Mouse (Mus musculus) midbrain, embryonic 11.5 days (tissue): ENCODE data around the gene Tmem8. TPM values are rescaled to one million over a fixed set of nuclear protein-coding genes. Genes with fewer than 3 reads are reported as not detected.
"Not testable (repeated sequence)": the region's sequence is repeated elsewhere in the genome, so short reads cannot be mapped to it uniquely, and the experiment has no call there.

Experiments
- ATAC-seq: fragments of 200-750 bp; cut with Nextera tagmentation; 2 replicates; pipeline ENCODE4 v1.8.0; 2017; ENCODE audit warnings: moderate TSS enrichment, moderate library complexity; ENCODE audit not compliant: low FRiP score
- DNase-seq: peaks from one replicate; pipeline ENCODE4 v3.0.0; 2015; ENCODE audit warnings: low spot score; ENCODE audit errors: missing footprints
- H3K27ac ChIP-seq: fragments of 300-500 bp; sonication (generic); 2 replicates; pipeline ENCODE4 v1.5.1; 2014; ENCODE audit warnings: low read depth, low read length
- H3K27me3 ChIP-seq: fragments of 300-500 bp; sonication (generic); 2 replicates; pipeline ENCODE4 v1.6.1; 2014; ENCODE audit warnings: mild to moderate bottlenecking, low read length, moderate library complexity, mixed read lengths; ENCODE audit not compliant: control insufficient read depth, insufficient read depth
- H3K36me3 ChIP-seq: fragments of 300-500 bp; sonication (generic); 2 replicates; pipeline ENCODE4 v1.6.1; 2014; ENCODE audit warnings: mild to moderate bottlenecking, low read length, moderate library complexity, mixed read lengths; ENCODE audit not compliant: control insufficient read depth, insufficient read depth
- H3K4me1 ChIP-seq: fragments of 300-500 bp; sonication (generic); 2 replicates; pipeline ENCODE4 v1.6.1; 2014; ENCODE audit warnings: low read length; ENCODE audit not compliant: control insufficient read depth, insufficient read depth
- H3K4me2 ChIP-seq: fragments of 300-500 bp; sonication (generic); 2 replicates; pipeline ENCODE4 v1.6.1; 2014; ENCODE audit warnings: mild to moderate bottlenecking, moderate library complexity
- H3K4me3 ChIP-seq: fragments of 300-500 bp; sonication (generic); 2 replicates; pipeline ENCODE4 v1.5.1; 2014; ENCODE audit warnings: low read depth, low read length
- H3K9ac ChIP-seq: fragments of 300-500 bp; sonication (generic); 2 replicates; pipeline ENCODE4 v1.6.1; 2014; ENCODE audit warnings: low read length
- H3K9me3 ChIP-seq: fragments of 300-500 bp; sonication (generic); 2 replicates; pipeline ENCODE4 v1.6.1; 2016; ENCODE audit warnings: low read length; ENCODE audit not compliant: control insufficient read depth
- WGBS: fragments of 180-500 bp; shearing (Covaris S2); extraction: QIAGEN DNeasy Blood & Tissue Kit; methylation state at CpG from one replicate; pipeline ENCODE4 v1.1.7; 2014; 5-methylcytosine and 5-hydroxymethylcytosine counted together
- polyA plus RNA-seq: library from polyadenylated mRNA; unstranded; fragments of >200 nt; fragmentation: Nextera tagmentation; extraction: Ambion mirVana; gene quantifications from 2 replicates; pipeline ENCODE4 v1.2.1, GENCODE M21; 2014

The Tmem8 gene
- polyA plus RNA-seq, 1 experiment from 2014 or later: 1.3 TPM

GRCm38 (mm10) chr17:26105619-26106018 lies 7.5 kb upstream of the Tmem8 start:
- Histone ChIP-seq H3K4me3 (no peak overlapping the region), H3K9ac (no peak overlapping the region), H3K27ac (no peak overlapping the region), H3K36me3 (no peaks in the 10 kb centered on the region), H3K4me1 (peaks cover under 1% of the 10 kb centered on the region), H3K27me3 (no peaks in the 10 kb centered on the region; the same call in 1 of the 2 replicates), H3K9me3 (no peaks in the 10 kb centered on the region), H3K4me2 (no peak overlapping the region)
- WGBS: 73% methylated on average over 4 of the region's 4 CpGs
- ATAC-seq: no peak
- DNase-seq: no peak

GRCm38 (mm10) chr17:26110156-26110555 lies 2.9 kb upstream of the Tmem8 start:
- no peak overlapping the region for H3K9ac ChIP-seq
- H3K4me2 ChIP-seq: no peak overlapping the region
- no peak for DNase-seq
- no peaks in the 10 kb centered on the region for H3K36me3 ChIP-seq
- peaks cover 33% of the 10 kb centered on the region for H3K27me3 ChIP-seq
- ATAC-seq: no peak
- no peaks in the 10 kb centered on the region for H3K9me3 ChIP-seq
- H3K4me1 ChIP-seq: peaks cover 13% of the 10 kb centered on the region
- no peak overlapping the region for H3K27ac ChIP-seq
- 16% methylated on average over 4 of the region's 4 CpGs for WGBS
- no peak overlapping the region for H3K4me3 ChIP-seq

GRCm38 (mm10) chr17:26111024-26111423 lies 2.1 kb upstream of the Tmem8 start:
- H3K27me3 ChIP-seq: peaks cover 42% of the 10 kb centered on the region
- DNase-seq: no peak
- no peak overlapping the region for H3K9ac ChIP-seq

GRCm38 (mm10) chr17:26111722-26112121 lies 1.4 kb upstream of the Tmem8 start:
- DNase-seq (no peak), ATAC-seq (no peak)
- Histone ChIP-seq H3K4me3 (no peak overlapping the region), H3K27me3 (peaks cover 42% of the 10 kb centered on the region), H3K9ac (no peak overlapping the region), H3K9me3 (no peaks in the 10 kb centered on the region), H3K4me2 (no peak overlapping the region), H3K27ac (no peak overlapping the region), H3K36me3 (no peaks in the 10 kb centered on the region), H3K4me1 (peaks cover 13% of the 10 kb centered on the region)
- 23% methylated on average over 4 of the region's 4 CpGs for WGBS

More at GRCm38 (mm10) chr17:26111024-26111423, 2.1 kb upstream of the Tmem8 start:
- no peak overlapping the region for H3K4me2 ChIP-seq
- no peaks in the 10 kb centered on the region for H3K36me3 ChIP-seq
- H3K9me3 ChIP-seq: no peaks in the 10 kb centered on the region
- H3K27ac ChIP-seq: no peak overlapping the region
- WGBS: 4% methylated on average over 4 of the region's 4 CpGs
- no peak overlapping the region for H3K4me3 ChIP-seq
- H3K4me1 ChIP-seq: peaks cover 13% of the 10 kb centered on the region
- no peak for ATAC-seq

GRCm38 (mm10) chr17:26112751-26113150 lies 348 bp upstream of the Tmem8 start:
- Histone ChIP-seq H3K9me3 (no peaks in the 10 kb centered on the region), H3K4me2 (peak overlapping the region; percentile 97), H3K4me3 (peak overlapping the region; percentile 70), H3K27ac (no peak overlapping the region), H3K36me3 (no peaks in the 10 kb centered on the region), H3K4me1 (peaks cover 13% of the 10 kb centered on the region), H3K27me3 (peaks cover 42% of the 10 kb centered on the region), H3K9ac (peak overlapping the region; percentile 77)
- DNase-seq (peak; percentile 88), ATAC-seq (no peak; the same call in 1 of the 2 replicates)
- 19% methylated on average over 14 of the region's 14 CpGs for WGBS

- WGBS: 8% methylated on average over 8 of the region's 8 CpGs
- Histone ChIP-seq H3K9ac (no peak overlapping the region; the same call in 1 of the 2 replicates), H3K4me1 (peaks cover 13% of the 10 kb centered on the region), H3K9me3 (no peaks in the 10 kb centered on the region), H3K27me3 (peaks cover 42% of the 10 kb centered on the region), H3K36me3 (no peaks in the 10 kb centered on the region), H3K4me3 (peak overlapping the region; percentile 70), H3K4me2 (peak overlapping the region; percentile 97), H3K27ac (no peak overlapping the region)
- ATAC-seq (no peak), DNase-seq (no peak)
Observed at GRCm38 (mm10) chr17:26114061-26114460, 962 bp downstream of the Tmem8 start.

- peaks cover 13% of the 10 kb centered on the region for H3K4me1 ChIP-seq
- not testable (repeated sequence) for H3K9ac ChIP-seq, H3K4me2 ChIP-seq, H3K4me3 ChIP-seq, H3K36me3 ChIP-seq, H3K9me3 ChIP-seq, DNase-seq, ATAC-seq, H3K27ac ChIP-seq
- 66% methylated on average over 7 of the region's 7 CpGs for WGBS
- peaks cover 42% of the 10 kb centered on the region for H3K27me3 ChIP-seq
Observed at GRCm38 (mm10) chr17:26114461-26114860, 1.4 kb downstream of the Tmem8 start.

GRCm38 (mm10) chr17:26115205-26115898 lies 2.3 kb downstream of the Tmem8 start:
- H3K36me3 ChIP-seq: no peaks in the 10 kb centered on the region
- peaks cover 13% of the 10 kb centered on the region for H3K4me1 ChIP-seq
- no peak overlapping the region for H3K4me3 ChIP-seq
- H3K9me3 ChIP-seq: no peaks in the 10 kb centered on the region
- peaks cover 42% of the 10 kb centered on the region for H3K27me3 ChIP-seq
- H3K27ac ChIP-seq: no peak overlapping the region
- H3K4me2 ChIP-seq: no peak overlapping the region
- no peak overlapping the region for H3K9ac ChIP-seq
- no peak for DNase-seq
- no peak for ATAC-seq
- WGBS: 81% methylated on average over 7 of the region's 7 CpGs

- Histone ChIP-seq H3K4me1 (peaks cover 9% of the 10 kb centered on the region), H3K9ac (no peak overlapping the region), H3K27ac (no peak overlapping the region), H3K4me2 (no peak overlapping the region), H3K36me3 (no peaks in the 10 kb centered on the region), H3K27me3 (peaks cover 42% of the 10 kb centered on the region), H3K9me3 (no peaks in the 10 kb centered on the region), H3K4me3 (no peak overlapping the region)
- 64% methylated on average over 2 of the region's 3 CpGs for WGBS
- ATAC-seq (no peak), DNase-seq (no peak)
Observed at GRCm38 (mm10) chr17:26115956-26116487, 2.9 kb downstream of the Tmem8 start.
